Mouse (Mus musculus) olfactory bulb, adult 2 months (tissue): ENCODE results near the gene 2310030G06Rik.

Experiments
- CTCF ChIP-seq: fragments of 200-500 bp; IDR thresholded peaks from 2 replicates; pipeline ENCODE4 v1.5.1; 2012; ENCODE audit warnings: low read depth, mild to moderate bottlenecking, low read length, moderate library complexity; ENCODE audit not compliant: insufficient read depth
- POLR2A ChIP-seq: fragments of 200-500 bp; IDR thresholded peaks from 2 replicates; pipeline ENCODE4 v1.6.1; 2012; ENCODE audit warnings: mild to moderate bottlenecking, low read depth, low read length, moderate library complexity; ENCODE audit not compliant: insufficient read depth

DNA sequence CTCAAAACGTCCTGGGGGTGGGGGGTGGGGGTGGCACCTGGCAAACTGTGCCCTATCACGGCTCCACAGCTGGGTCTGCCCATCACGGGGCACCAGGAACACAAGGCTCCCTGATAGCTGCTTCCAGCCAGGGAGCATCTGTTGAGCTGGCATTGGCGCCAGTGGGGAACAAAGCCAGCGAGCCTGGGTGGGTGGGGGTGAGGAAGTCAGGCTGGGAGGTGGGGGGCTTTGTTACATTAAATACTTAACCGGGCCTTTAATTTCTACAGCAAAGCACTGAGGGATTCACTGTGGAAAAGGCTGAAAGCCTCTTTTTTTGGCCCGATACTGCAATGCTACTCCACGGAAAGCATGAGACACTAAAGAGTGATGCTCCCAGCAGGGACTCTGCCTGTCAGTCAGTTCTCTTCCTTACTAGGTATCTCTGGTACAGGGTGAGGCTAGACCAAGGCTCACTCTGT lies 23.9 kb downstream of the 2310030G06Rik start:
- no peak for TF ChIP-seq CTCF
- TF ChIP-seq POLR2A: no peak
